ENCODE assay signal across 8 mouse cellular contexts in the genomic region with DNA sequence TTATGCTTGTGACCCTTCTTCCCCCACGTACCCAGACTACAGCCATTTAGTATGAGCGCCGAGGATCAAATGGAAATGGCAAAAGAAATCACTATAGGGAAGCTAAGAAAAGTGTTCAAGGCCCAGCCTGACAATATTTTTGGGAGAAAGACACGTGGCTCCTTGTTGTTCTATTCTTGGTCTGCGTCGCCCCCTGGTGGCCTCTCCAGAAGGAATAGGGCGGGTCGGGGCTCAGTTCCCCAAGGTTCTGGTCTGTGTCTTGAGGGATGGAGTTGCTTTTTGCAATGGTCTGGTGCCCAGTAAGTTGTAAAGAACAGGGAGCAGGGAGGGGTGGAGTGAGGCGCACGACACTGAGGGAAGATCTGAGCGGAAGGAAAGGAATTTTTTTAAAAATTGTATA.
DNase-seq lines count a peak whose midpoint lies in the region; ATAC-seq and TF ChIP-seq lines count a peak whose summit lies in the region.

No protein-coding gene starts in this region.

- no peaks in the 10 kb centered on the region for H3K9me3 ChIP-seq in embryonic facial prominence, embryonic 10.5 days
- H3K9me3 ChIP-seq in liver, embryonic 12.5 days (replicated peaks): no peaks in the 10 kb centered on the region
- no peaks in the 10 kb centered on the region for H3K9me3 ChIP-seq in stomach, postnatal 0 days (ENCODE audit: control insufficient read depth, low read length)

- H3K79me2 ChIP-seq in heart, adult 2 months (replicated peaks; ENCODE audit: control insufficient read depth, insufficient read depth, low read length): no peaks in the 10 kb centered on the region

- H3K36me3 ChIP-seq in embryonic facial prominence, embryonic 10.5 days (replicated peaks): no peaks in the 10 kb centered on the region
- H3K36me3 ChIP-seq in heart, adult 2 months (ENCODE audit: control insufficient read depth, insufficient read depth, low read length): no peaks in the 10 kb centered on the region
- no peaks in the 10 kb centered on the region for H3K36me3 ChIP-seq in kidney, adult 2 months (ENCODE audit: control insufficient read depth, insufficient read depth, low read length)
- H3K36me3 ChIP-seq in liver, embryonic 12.5 days: no peaks in the 10 kb centered on the region
- no peaks in the 10 kb centered on the region for H3K36me3 ChIP-seq in stomach, postnatal 0 days (ENCODE audit: control insufficient read depth, insufficient read depth, low read length)

- 0 out of 2 replicates have a peak overlapping the region, but pooled peaks have one; percentile 52 for H3K4me3 ChIP-seq in embryonic facial prominence, embryonic 10.5 days
- H3K4me3 ChIP-seq in heart, adult 2 months: no peak overlapping the region
- no peak overlapping the region for H3K4me3 ChIP-seq in kidney, adult 2 months (ENCODE audit: insufficient read depth, low read depth, low read length)
- peak overlapping the region; percentile 60 for H3K4me3 ChIP-seq in liver, embryonic 12.5 days
- no peak overlapping the region for H3K4me3 ChIP-seq in stomach, postnatal 0 days (ENCODE audit: low read depth, low read length)

- no peak overlapping the region for H3K9ac ChIP-seq in heart, adult 2 months (ENCODE audit: low read depth, low read length)
- peak overlapping the region; percentile 73; the same call in 1 of the 2 replicates for H3K9ac ChIP-seq in liver, embryonic 12.5 days
- H3K9ac ChIP-seq in stomach, postnatal 0 days (ENCODE audit: low read length): no peak overlapping the region; the same call in 1 of the 2 replicates

- H3K4me1 ChIP-seq in embryonic facial prominence, embryonic 10.5 days: peaks cover 62% of the 10 kb centered on the region
- H3K4me1 ChIP-seq in heart, adult 2 months (ENCODE audit: control insufficient read depth, insufficient read depth, low read length): peaks cover 3% of the 10 kb centered on the region
- H3K4me1 ChIP-seq in kidney, adult 2 months (ENCODE audit: control insufficient read depth, insufficient read depth, low read length): no peaks in the 10 kb centered on the region
- H3K4me1 ChIP-seq in liver, embryonic 12.5 days: peaks cover 39% of the 10 kb centered on the region
- H3K4me1 ChIP-seq in stomach, postnatal 0 days (replicated peaks; ENCODE audit: control insufficient read depth, insufficient read depth): 0 out of 2 replicates have a peak, but pooled peaks cover 3% of the 10 kb centered on the region

- 2% methylated on average over 11 of the region's 11 CpGs for WGBS in embryonic facial prominence, embryonic 10.5 days
- WGBS in heart, adult 2 months: 8% methylated on average over 11 of the region's 11 CpGs
- WGBS in kidney, adult 2 months: 11% methylated on average over 11 of the region's 11 CpGs
- WGBS in liver, embryonic 12.5 days (ENCODE audit: insufficient replicate concordance): 3% methylated on average over 11 of the region's 11 CpGs
- WGBS in stomach, postnatal 0 days: 3% methylated on average over 11 of the region's 11 CpGs

- TF ChIP-seq POLR2A in heart, adult 2 months (IDR thresholded peaks at IDR 0.05; ENCODE audit: insufficient read depth, low read depth, low read length): no peak
- no peak for TF ChIP-seq POLR2A in kidney, adult 2 months (IDR thresholded peaks at IDR 0.05; ENCODE audit: low read depth, low read length)

- intact Hi-C loops in heart, adult 2 months (cut with DNase I): loop anchor here (1.0 to 5.0 kb wide), 5 partner anchors 131 to 489 kb away; no protein-coding TSS in a partner anchor

- TF ChIP-seq EP300 in heart, adult 2 months (IDR thresholded peaks at IDR 0.05; ENCODE audit: insufficient read depth, low read depth, low read length): 0 out of 2 replicates have a peak, but pooled peaks have one; percentile 54
- TF ChIP-seq EP300 in stomach, postnatal 0 days (optimal IDR thresholded peaks at IDR 0.05): peak; percentile 78

- peak; percentile 68 to 71 for DNase-seq in left cerebral cortex, adult 18-20 months (ENCODE audit: low spot score in 2 of 2)
- DNase-seq in left cerebral cortex, adult 11 months (ENCODE audit: low spot score): no peak
- DNase-seq in embryonic facial prominence, embryonic 10.5 days (ENCODE audit: low spot score): peak; percentile 91
- peak; percentile 83 to 87 for DNase-seq in heart, adult 2 months
- peak; percentile 78 for DNase-seq in kidney, adult 2 months
- DNase-seq in neural tube, embryonic 10.5 days (ENCODE audit: extremely low spot score, low spot score): peak; percentile 91
- peak; percentile 83 for DNase-seq in stomach, postnatal 0 days (ENCODE audit: low spot score)

- H3K4me2 ChIP-seq in liver, embryonic 12.5 days: peak overlapping the region; percentile 92
- H3K4me2 ChIP-seq in stomach, postnatal 0 days (replicated peaks; ENCODE audit: low read depth): peak overlapping the region; percentile 58; the same call in 1 of the 2 replicates

- H3K27me3 ChIP-seq in embryonic facial prominence, embryonic 10.5 days (replicated peaks; ENCODE audit: low read depth, poor library complexity, severe bottlenecking): peaks cover 6% of the 10 kb centered on the region; the same call in 1 of the 2 replicates
- no peaks in the 10 kb centered on the region; the same call in 1 of the 2 replicates for H3K27me3 ChIP-seq in heart, adult 2 months (ENCODE audit: control insufficient read depth, insufficient read depth, low read length)
- H3K27me3 ChIP-seq in kidney, adult 2 months (replicated peaks; ENCODE audit: control insufficient read depth, insufficient read depth, low read length): peaks cover 4% of the 10 kb centered on the region
- H3K27me3 ChIP-seq in liver, embryonic 12.5 days (replicated peaks): peaks cover 18% of the 10 kb centered on the region
- no peaks in the 10 kb centered on the region for H3K27me3 ChIP-seq in stomach, postnatal 0 days (ENCODE audit: control insufficient read depth, insufficient read depth, low read length)

- H3K27ac ChIP-seq in embryonic facial prominence, embryonic 10.5 days (replicated peaks): peak overlapping the region; percentile 98
- no peak overlapping the region; the same call in 1 of the 2 replicates for H3K27ac ChIP-seq in heart, adult 2 months
- no peak overlapping the region for H3K27ac ChIP-seq in kidney, adult 2 months (ENCODE audit: insufficient read depth, low read depth, low read length)
- H3K27ac ChIP-seq in liver, embryonic 12.5 days: no peak overlapping the region
- peak overlapping the region; percentile 94 for H3K27ac ChIP-seq in stomach, postnatal 0 days (replicated peaks)

- no peak for ATAC-seq in liver, embryonic 12.5 days
- peak; percentile 41 for ATAC-seq in stomach, postnatal 0 days (ENCODE audit: low FRiP score, low TSS enrichment)

- TF ChIP-seq CTCF in heart, adult 2 months (IDR thresholded peaks at IDR 0.05): peak; percentile 88
- peak; percentile 72 for TF ChIP-seq CTCF in kidney, adult 2 months (conservative IDR thresholded peaks at IDR 0.05; ENCODE audit: insufficient read depth, insufficient read length, low read depth, low read length)
- peak; percentile 95 for TF ChIP-seq CTCF in stomach, postnatal 0 days (IDR thresholded peaks at IDR 0.05; ENCODE audit: low read depth)

Comparison
In these comparisons a context has a peak if more than half of its experiments do, and no peak if none do; other contexts are left out.
1. H3K27ac ChIP-seq: peak in embryonic facial prominence, embryonic 10.5 days (single experiment) and stomach, postnatal 0 days (single experiment); none in heart, adult 2 months (single experiment), kidney, adult 2 months (single experiment) and liver, embryonic 12.5 days (single experiment).
2. H3K4me3 ChIP-seq: peak in embryonic facial prominence, embryonic 10.5 days (single experiment) and liver, embryonic 12.5 days (single experiment); none in heart, adult 2 months (single experiment), kidney, adult 2 months (single experiment) and stomach, postnatal 0 days (single experiment).
3. Peak in every context shown above with its lines, with median percentiles within 50 percentile points of each other: CTCF ChIP-seq.